Mouse (Mus musculus): ENCODE data around the gene Bcl2l1.

Bcl2l1 gene

DNA sequence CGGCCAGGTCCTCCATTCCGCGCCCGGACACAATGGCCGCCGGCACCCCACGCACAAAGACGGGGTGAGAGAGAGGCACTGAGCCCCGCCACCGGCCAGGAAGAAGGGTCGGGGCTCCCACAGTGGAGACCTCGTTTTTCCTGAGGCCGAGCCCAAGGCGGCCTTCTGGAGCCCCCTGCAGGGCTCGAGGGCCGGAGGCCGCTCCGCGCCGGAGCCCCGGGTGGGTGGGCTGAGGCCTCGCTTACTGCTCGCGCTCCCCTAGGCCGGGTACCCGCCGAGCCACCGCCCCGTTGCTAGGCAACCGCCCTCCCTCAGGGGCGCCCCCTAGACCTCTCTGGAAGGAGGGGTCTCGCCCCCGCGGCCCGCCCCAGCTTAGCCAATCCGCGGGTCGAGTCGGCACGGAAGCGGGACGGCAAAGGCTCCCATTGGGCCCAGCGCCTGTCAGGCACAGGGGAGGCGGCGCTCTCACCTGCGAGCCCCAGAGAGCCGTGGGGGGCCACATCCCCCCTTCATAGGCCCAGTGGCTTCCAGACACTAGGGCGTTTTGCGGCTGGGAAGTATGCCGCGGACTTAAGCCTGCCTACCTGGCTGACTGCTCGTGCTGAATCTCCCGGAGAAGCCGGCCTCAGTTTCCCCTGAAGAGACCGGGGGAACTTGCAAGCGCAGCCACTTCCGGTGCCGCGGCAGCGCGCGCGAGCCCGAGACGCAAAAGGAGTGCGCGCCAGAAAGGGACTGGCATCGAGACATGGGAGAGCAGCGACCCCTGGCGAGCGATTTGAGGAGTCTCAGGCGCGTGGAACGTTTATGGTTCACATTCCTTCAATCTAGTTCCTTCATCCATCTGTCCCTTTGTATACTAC lies at the start of gene Bcl2l1:
Gene Bcl2l1, minus strand, starts transcription at position 710 of the 860 bp plus-strand sequence.
- DNase-seq (ENCODE audit: low spot score in 2 of 2): peak; percentile 97 to 98

DNA sequence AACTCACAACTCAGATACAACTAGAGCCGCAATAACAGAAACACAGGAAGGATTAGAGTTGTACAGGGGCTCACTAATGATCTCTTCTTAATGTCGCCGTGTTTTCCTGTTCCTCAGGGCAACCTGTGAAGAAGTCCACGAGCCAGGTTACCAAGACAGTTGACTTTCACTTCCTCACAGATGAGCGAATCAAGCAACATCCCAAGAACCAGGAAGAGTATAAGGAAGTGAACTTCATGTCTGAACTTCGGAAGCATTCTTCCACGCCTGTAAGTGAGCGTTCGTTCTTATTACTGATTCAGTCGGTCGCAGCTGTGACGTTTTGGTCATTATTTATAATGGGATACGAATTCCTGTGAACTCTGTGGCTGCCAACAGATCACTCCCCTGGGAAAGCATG lies 49.4 kb upstream of the Bcl2l1 start:
- DNase-seq (ENCODE audit: low spot score in 2 of 2): no peak

DNA sequence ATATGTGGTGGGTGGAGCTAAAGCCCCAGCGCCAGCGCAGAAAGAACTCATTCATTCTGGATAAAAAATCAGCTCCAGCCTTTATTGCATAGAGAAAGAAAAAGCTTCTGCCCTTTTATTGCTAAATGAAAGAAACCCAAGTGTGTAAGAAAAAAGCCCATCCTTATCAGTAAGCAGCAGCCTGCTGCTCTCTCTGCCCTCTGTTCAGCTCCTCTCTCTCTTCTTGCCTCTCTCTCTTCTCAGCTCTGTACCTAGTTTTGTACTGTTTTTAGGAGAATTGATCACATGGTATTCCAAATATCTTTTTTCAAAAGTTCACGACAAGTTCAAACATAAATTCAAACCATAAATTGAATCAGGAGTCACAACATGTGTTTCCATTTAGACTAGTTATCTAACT lies 46.7 kb upstream of the Bcl2l1 start:
- DNase-seq (ENCODE audit: low spot score in 2 of 2): no peak

DNA sequence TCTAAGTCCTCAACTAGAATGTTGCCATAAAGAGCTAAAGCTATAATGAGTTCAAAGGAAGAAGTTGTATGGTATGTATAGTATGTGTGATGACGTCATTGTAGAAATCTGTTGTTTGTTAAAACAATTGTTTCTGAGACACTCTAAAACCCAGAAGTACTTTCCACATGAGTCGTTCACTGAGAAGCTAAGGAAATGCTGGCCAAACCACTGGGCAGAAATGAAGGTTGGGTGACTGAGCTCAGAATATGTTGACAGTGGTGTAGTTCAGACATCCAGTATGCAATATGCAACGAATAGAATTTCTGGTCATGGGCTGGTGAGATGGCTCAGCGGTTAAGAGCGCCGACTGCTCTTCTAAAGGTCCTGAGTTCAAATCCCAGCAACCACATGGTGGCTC lies 31.8 kb upstream of the Bcl2l1 start:
- DNase-seq (ENCODE audit: low spot score in 2 of 2): no peak

DNA sequence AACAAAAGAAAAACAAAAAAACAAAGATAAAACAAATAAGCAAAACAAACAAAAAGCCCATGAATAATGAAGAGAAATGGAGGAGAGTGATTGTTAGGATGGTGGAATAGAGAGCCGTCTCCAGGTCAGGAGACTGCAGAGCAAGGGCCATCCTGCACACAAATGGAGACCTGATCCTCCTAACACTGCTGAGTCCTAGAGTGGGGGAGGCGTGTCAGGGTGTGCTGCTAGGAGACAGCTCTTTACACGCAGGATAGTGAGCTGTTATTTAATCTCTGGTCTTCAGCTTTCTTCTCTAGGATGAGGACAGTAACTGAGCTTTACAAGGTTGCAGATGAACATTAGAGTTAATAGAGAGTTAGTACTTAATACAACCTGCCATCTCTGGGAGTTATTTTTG lies 31.1 kb upstream of the Bcl2l1 start:
- DNase-seq (ENCODE audit: low spot score in 2 of 2): no peak

DNA sequence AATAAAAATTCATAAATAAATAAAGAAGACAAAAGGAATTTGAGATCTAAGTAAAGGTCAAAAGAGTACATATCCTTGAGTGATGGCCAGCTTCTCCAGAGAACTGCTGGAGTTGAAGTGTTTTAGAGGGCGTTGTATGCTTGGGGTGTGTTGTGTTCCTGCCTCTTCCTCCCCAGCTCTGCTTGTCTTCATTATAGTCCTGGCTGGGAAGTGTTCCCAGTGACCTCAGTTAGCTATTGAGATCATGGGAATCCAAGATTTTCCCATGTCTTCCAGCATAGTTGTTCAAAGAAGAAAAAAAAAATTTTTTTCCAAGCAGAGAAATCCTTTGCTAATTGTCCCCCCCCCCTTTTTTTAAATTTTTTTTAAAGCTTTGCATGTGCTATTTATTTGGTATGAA lies 30.4 kb upstream of the Bcl2l1 start:
- no peak for DNase-seq (ENCODE audit: low spot score in 2 of 2)

DNA sequence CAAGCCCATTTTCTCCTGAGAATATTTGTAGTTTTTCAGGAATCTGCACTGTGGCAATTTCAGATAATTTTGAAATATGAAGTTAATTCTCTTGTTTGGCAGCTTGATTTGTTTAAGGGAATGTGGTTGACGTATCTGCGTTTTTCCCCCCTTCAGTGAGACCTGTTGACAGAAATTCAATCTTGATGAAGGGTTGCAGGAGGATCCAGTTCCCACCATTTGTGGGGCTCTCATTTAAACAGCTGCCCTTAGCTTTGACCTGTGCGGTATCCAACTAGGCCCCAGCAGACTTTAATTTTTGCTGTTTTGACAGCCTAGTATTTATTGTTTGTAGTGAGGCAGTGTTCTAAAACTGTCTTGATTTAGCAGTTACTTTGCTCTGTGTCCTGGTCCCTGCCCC lies 28.0 kb upstream of the Bcl2l1 start:
- no peak for DNase-seq (ENCODE audit: low spot score in 2 of 2)

DNA sequence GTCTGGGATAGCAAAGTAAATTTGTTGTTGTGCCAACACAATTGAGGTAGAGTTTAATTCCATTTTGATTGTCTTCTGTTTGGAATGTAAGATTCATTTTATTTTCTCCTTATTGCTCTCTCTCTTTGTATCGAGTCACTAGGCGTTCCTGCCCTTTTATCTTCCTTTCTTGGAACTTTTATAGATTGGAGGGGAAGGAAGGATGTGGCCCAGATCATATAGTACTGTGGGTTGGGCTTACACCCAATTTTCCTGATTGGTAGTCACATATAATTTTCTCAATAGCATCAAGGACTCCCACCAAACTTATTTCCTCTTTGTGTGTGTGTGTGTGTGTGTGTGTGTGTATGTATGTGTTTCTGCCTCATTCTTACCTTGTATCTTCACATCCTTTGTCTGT lies 16.9 kb upstream of the Bcl2l1 start:
- no peak for DNase-seq (ENCODE audit: low spot score in 2 of 2)

DNA sequence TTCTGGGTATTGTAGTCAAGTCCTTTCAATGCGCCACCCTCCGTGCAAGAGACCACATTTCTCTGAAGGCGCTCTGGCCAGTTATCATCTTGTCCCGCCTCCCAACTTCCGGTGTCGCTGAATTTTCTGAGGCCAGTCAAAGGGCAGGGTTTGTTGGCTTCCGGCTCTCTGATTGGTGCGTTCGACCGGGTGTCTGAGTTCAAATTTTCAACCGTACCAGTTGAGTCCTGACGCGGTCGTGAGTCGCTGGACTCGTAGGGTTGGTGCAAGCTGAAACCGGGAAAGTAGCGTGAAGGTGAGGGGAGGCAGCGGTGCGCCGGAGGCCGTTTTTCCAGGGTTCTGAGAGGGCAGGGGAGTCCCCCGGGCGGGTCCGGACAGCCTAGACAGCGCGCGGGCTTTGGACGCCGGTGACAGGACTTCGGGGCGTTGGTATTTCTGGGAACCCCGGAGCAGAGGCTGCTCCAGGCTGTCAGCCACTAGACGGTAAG lies 16.3 kb upstream of the Bcl2l1 start, which contains the start of gene Tpx2:
Gene Tpx2, plus strand, starts transcription at position 150 of the 488 bp plus-strand sequence.
- peak; percentile 92 to 99 for DNase-seq (ENCODE audit: low spot score in 2 of 2)

DNA sequence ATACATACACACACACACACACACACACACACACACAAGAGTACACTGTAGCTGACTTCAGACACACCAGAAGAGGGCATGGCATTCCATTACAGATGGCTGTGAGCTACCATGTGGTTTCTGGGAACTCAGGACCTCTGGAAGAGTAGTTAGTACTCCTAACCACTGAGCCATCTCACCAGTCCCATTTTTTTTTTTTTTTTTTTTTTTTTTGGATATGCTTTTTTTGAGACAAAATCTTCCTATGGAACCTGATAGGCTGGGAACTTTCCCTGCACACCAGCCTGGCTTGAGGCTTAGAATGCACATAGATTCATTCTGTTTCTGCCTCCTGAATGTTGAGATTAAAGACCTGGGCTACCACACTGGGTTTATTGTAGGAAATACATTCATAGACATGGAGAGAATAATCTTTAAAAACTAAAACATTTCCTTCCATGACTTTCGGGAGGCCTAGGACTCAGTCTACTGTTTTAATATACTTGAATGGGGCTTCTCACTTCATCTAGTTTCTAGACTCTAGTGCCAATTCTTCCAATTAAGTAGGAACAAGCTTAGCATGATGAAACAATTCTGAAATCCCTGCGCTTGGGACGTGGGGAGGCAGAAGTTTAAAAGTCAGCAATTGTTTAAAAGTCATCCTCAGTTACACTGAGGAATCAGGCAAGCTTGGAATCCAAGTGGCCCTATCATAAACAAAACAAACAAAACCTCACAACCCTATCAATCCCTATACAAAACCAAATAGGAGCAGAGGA lies 15.7 kb upstream of the Bcl2l1 start:
- DNase-seq (ENCODE audit: low spot score in 2 of 2): no peak

DNA sequence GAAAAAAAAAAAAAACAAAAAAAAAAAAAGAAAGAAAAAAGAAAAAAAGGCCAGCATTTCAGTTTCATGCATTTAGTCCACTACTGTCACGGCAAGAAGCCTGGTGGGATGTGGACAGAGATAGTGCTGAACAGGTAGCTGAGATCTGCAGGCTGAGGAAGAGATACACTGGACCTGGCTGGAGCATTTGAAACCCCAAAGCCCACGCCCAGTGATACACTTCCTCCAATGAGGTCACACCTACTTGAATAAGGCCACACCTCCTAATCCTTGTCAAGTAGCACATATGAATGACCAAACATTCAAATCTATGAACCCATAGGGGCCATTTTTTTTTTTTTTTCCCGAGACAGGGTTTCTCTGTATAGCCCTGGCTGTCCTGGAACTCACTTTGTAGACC lies 11.2 kb upstream of the Bcl2l1 start:
- no peak for DNase-seq (ENCODE audit: low spot score in 2 of 2)

DNA sequence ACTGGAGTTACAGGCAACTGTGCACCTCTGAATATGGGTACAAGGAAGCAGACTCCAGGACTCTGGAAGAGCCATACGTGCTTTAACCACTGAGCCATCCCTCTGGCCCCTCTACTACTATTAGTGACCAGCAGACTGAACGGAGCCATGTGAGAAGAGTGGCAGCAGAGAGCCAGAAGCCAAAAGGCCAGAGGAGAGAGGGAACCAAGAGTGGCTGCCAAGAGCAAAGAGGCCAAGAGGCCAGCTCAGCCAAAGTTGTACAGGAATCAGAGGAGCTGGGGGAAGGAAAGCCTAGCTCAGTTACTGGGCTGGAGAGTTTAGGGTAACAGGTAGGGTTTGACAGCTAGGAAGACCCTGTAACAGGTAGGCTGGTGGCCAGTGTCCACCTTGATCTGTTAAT lies 7.7 kb upstream of the Bcl2l1 start:
- no peak for DNase-seq (ENCODE audit: low spot score in 2 of 2)

DNA sequence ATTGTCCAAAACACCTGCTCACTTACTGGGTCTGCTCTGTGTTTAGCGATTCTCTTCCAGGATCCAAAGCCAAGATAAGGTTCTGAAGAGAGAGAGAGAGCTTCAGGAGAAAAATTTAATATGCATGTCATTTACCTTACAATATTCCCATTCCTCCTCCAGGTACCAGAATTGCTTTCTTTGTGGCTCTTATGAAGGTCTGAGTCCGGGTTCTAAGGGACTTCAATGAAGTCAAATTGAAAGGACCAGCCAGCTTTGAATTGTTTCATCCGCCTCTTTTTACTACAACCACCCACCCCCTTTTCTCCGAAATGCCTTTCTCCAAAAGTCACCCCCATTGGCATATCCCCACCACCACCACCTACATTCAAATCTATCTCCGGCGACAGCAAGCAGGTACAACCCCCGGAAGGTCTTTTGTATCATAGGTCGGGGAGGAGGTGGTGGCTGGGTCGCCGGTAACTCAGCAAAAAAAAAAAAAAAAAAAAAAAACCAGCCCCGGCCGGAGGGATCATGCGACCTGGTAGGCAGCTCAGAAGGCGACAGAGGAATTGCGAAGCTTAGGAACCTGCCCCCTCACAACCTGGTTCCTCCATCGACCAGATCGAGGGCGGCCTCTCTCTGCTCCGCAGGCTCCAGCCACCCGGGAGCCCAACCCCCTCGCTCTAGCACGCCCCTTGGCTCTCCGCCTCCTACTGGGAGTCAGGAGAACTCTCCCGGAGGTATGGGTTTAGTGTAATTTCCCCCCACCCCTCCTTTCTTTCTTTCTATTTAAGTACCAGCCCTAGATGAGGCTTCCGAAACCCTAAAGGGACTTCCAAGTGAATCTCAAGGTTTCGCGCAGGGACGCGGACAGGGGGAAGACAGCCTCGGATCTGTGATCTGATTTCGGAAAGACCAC lies 1.3 kb downstream of the Bcl2l1 start:
- peak; percentile 82 to 89 for DNase-seq (ENCODE audit: low spot score in 2 of 2)

DNA sequence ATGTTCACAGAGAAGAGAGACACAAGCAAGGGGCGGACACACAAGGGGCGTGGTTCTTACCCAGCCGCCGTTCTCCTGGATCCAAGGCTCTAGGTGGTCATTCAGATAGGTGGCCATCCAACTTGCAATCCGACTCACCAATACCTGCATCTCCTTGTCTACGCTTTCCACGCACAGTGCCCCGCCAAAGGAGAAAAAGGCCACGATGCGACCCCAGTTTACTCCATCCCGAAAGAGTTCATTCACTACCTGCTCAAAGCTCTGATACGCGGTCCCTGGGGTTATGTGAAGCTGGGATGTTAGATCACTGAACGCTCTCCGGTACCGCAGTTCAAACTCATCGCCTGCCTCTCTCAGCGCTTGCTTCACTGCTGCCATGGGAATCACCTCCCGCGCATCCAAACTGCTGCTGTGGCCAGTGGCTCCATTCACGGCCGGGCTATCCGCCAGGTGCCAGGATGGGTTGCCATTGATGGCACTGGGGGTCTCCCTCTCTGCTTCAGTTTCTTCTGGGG lies 2.1 kb downstream of the Bcl2l1 start:
- DNase-seq (ENCODE audit: low spot score in 2 of 2): peak in 1 of 2 experiments; percentile 44

DNA sequence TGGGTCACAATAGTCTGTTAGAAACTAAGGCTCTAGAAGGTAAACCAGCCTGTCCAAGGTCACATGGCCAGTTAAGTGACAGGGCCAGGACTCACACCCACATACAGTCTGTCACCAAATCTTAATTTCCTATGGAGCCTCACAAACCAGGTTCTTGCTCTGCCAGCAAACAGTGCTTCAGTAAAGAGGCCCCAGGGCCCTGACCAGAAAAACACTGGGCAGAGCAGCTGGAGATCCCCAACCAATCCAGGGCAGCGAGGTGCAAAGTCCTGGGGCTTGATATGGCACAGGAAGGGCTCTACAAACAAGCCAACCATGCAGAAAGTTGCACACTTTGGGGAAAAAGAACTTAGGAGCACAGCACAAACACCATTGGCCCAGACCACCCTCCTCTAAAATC lies 3.0 kb downstream of the Bcl2l1 start:
- peak in 1 of 2 experiments; percentile 34 for DNase-seq (ENCODE audit: low spot score in 2 of 2)

DNA sequence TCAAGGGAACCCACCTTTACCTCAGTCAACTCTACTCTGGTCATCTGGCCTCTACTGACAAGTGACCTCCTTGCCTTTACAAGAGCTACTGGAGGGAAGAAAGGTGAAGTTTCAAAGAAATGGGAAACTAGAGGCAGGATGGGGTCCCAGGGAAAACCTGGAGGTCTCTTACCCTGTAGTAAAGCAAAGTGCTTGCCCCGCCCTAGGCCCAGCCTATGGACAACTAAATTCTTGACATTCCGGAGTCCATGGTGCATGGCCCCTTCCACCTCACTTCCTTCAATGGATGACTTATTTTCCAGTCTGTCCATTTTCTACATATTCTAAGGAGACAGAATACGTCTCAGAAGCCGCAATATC lies 3.5 kb downstream of the Bcl2l1 start:
- DNase-seq (ENCODE audit: low spot score in 2 of 2): no peak

DNA sequence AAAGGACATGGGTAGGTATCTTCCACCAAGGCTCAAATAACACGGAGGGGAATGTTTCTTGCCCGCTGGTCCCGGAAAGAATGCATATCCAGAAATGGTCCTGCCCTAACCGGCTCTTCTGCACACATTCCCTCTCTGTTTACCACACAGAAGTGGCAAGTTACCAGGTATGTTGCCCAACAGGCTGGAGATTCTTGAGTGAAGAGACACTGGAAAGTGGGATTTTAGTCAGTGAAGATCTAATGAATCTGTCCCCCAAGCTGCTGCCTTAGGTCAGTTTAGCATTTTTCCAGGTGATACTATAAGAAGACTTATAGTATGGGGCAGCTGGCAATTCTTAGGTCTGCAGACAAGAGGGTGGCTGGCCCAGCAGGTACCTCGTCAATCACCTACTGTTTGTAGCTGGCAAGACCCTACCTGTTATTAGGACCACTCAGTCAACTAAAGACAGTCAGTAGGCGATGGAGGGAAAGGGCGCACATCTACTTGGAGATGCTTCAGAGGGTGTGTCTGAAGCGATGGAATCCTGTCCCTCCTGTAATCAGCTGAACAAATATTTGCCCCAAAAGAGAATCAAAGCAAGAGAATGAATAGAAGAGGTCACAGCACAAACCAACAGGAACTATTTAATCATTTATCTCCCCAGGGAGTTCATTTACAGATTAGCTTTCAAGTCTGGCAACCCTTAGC lies 4.1 kb downstream of the Bcl2l1 start:
- DNase-seq (ENCODE audit: low spot score in 2 of 2): no peak

DNA sequence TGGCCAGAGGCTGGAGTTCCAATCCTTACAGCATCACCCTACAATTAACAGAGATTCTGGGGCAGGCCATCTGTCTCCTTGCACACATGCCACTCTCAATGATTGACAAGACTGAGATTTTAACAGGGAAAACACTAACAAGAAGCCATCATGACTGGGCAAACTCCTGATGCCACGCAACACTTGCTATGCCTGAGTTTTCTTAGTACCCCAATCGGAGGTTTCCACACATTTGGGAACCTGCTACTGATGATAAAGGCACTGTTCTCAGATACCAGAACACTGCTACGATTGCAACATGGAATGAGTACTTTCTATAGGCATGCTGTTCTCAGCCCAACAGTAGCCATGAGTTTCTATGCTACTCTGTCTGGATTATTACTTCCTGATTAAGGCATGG lies 5.0 kb downstream of the Bcl2l1 start:
- no peak for DNase-seq (ENCODE audit: low spot score in 2 of 2)

DNA sequence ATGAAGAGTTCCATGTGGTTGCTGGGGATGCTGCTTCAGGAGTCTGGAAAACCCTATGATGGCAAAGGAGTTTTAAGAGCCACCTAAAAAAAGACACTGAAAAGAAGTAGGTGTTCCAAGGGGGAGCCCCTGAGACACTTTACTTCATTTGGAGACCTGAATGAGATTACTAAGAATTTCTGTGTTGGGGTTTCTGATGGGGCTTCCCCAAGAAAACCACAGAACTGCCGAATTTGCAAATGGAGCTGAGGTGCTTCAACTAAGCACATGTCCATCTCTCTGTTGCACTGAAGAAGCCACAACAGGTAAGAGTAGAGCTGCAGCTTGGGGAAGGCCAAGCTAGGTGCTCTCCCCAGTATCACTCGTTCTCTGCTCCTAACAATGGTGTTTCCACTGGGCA lies 5.8 kb downstream of the Bcl2l1 start:
- DNase-seq (ENCODE audit: low spot score in 2 of 2): peak in 1 of 2 experiments; percentile 52

DNA sequence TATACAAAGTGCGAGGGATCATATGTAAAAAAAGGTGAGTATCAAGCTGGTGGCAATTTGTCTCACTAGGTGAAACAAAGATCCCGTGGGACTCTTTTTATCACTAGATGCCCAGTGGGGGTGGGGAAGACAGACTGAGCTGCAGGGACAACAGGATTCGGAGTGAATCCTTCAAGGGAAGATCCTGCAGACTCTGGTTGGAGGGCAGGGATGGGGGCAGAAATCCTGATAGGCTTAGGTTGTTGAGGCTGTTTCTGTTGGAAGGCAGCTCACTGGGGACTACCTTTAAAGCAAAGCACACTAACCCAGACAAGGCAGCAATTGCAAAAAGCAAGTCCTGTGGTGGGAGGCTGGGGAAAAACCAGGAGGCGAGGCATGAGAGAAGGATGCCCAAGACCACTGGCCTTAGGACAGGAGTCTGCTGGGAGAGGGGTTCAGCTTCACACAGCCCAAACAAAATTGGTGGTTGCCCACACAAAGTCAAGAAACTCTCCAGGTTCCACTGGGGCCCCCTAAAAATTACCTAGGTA lies 6.3 kb downstream of the Bcl2l1 start:
- peak in 1 of 2 experiments; percentile 19 for DNase-seq (ENCODE audit: low spot score in 2 of 2)
